Mouse (Mus musculus): ENCODE measurements around the gene Mon2. TPM values are rescaled to one million over a fixed set of nuclear protein-coding genes. Genes with fewer than 3 reads are reported as not detected.

The Mon2 gene
- total and polyA plus RNA-seq, 3 experiments = 33.8 to 38.6 TPM; not detected in 1

DNA sequence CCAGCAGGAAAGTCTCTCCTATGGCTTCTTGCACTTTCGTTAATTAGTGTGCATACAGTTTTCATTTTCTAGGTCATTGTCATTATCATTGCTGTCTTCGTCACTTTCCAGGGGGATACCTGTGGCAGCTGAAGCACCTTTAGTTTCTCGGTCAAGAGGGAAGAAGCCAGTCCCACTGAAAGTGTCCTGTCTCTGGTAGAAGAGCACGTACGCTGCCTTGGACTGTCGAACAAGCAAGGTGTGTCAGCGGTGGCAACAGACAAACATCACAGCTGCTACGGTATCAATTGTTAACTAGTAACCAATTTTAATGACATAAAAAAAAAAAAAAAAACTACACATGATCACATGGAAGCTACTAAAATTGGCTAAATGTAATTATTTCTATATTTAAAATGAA is 37.2 kb upstream of the Mon2 start:
- H3K9ac ChIP-seq (ENCODE audit: control insufficient read depth, low read depth, low read length, poor library complexity, severe bottlenecking) = no peak overlapping the region
- H3K36me3 ChIP-seq (ENCODE audit: control insufficient read depth in 1 of 2, insufficient read depth in 2 of 2, low read length in 2 of 2) = peaks cover 0 to 25% of the 10 kb centered on the region in 2 experiments; a peak in 2 of 4 replicates
- H3K4me1 ChIP-seq (ENCODE audit: control insufficient read depth in 1 of 2, insufficient read depth in 2 of 2, low read length in 2 of 2) = no peaks in the 10 kb centered on the region
- no peak overlapping the region for H3K4me3 ChIP-seq (ENCODE audit: control insufficient read depth in 1 of 2, insufficient read depth in 1 of 2, low read depth in 2 of 2, low read length in 2 of 2)
- TF ChIP-seq UBTF (IDR thresholded peaks at IDR 0.05; ENCODE audit: borderline replicate concordance, insufficient read depth, low read depth, low read length) = no peak
- no peak for TF ChIP-seq MYB (IDR thresholded peaks at IDR 0.05; ENCODE audit: low read depth, low read length)
- no peak for TF ChIP-seq RCOR1 (IDR thresholded peaks at IDR 0.05; ENCODE audit: low read depth, low read length)
- TF ChIP-seq MXI1 (IDR thresholded peaks at IDR 0.05; ENCODE audit: low read depth, low read length) = no peak
- no peak for TF ChIP-seq NELFE (IDR thresholded peaks at IDR 0.05; ENCODE audit: low read depth, low read length)
- no peaks in the 10 kb centered on the region for H3K9me3 ChIP-seq (replicated peaks; ENCODE audit: insufficient read depth, low read length)
- H3K27ac ChIP-seq (ENCODE audit: control insufficient read depth, low read depth, low read length) = no peak overlapping the region
- no peaks in the 10 kb centered on the region for H3K79me2 ChIP-seq (ENCODE audit: control insufficient read depth, insufficient read depth, low read length, poor library complexity)
- no peak for DNase-seq (ENCODE audit: low read depth, low spot score)
- H3K27me3 ChIP-seq (ENCODE audit: control insufficient read depth in 1 of 2, insufficient read depth in 2 of 2, low read length in 2 of 2) = no peaks in the 10 kb centered on the region

DNA sequence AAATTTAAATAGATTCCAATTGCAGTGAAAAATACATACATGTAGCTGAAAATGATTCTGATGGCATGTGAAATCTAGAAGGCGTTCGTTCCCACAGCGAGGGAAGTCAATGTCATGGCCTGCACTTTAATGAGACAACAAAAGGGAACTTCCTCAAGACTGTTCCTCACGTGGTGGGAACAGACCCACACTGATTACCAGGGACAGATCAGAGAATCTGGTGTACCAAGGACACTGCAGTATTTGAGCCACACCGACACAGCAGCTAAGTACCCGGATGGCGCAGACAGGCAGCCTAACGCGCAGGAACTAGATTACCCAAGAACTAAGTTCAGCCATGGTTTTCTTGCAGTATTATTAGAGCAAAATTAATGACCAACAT is 36.5 kb upstream of the Mon2 start:
- Histone ChIP-seq H3K4me1 (ENCODE audit: control insufficient read depth in 1 of 2, insufficient read depth in 2 of 2, low read length in 2 of 2) (no peaks in the 10 kb centered on the region), H3K27me3 (ENCODE audit: control insufficient read depth in 1 of 2, insufficient read depth in 2 of 2, low read length in 2 of 2) (no peaks in the 10 kb centered on the region), H3K79me2 (ENCODE audit: control insufficient read depth, insufficient read depth, low read length, poor library complexity) (no peaks in the 10 kb centered on the region), H3K27ac (ENCODE audit: control insufficient read depth, low read depth, low read length) (no peak overlapping the region), H3K36me3 (ENCODE audit: control insufficient read depth in 1 of 2, insufficient read depth in 2 of 2, low read length in 2 of 2) (peaks cover 0 to 21% of the 10 kb centered on the region in 2 experiments; a peak in 2 of 4 replicates), H3K4me3 (ENCODE audit: control insufficient read depth in 1 of 2, insufficient read depth in 1 of 2, low read depth in 2 of 2, low read length in 2 of 2) (no peak overlapping the region), H3K9ac (ENCODE audit: control insufficient read depth, low read depth, low read length, poor library complexity, severe bottlenecking) (no peak overlapping the region), H3K9me3 (replicated peaks; ENCODE audit: insufficient read depth, low read length) (no peaks in the 10 kb centered on the region)
- TF ChIP-seq POLR2AphosphoS5 (IDR thresholded peaks at IDR 0.05; ENCODE audit: borderline replicate concordance, low read depth, low read length) = no peak
- no peak for DNase-seq (ENCODE audit: low read depth, low spot score)

DNA sequence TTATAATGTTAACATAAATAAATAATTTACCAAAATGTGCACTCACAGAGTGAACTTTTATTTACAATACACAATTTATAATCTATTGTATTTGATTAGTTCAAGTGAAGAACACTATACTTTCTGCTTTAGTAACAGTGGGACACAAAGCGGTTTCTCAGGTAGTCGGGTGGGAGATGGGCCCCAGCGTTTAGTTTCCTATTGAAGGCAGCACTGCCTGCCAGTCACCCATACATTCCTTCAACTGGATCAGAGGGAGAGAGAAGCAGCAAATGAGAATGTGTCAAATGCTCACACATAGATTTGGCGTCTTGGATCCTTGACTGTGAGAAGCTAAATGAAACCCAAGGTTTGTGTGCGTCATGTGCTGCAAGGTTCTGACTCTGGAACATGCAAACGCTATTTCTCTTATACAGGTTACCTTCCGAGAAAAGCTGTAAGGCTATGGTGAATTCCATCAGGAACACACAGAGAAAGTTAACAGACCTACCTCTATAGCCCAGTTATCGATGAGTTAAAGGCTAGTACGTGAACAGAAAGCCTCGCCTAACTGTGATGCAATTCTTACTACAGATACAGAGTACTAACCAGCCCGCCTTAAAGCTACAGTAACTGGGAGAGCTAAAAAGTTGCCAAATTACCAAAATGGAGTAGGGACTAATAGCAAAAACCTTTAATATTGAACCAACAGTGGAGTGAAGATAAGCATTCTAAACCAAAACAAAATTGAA is 35.9 kb upstream of the Mon2 start:
- Histone ChIP-seq H3K79me2 (ENCODE audit: control insufficient read depth, insufficient read depth, low read length, poor library complexity) (no peaks in the 10 kb centered on the region), H3K9ac (ENCODE audit: control insufficient read depth, low read depth, low read length, poor library complexity, severe bottlenecking) (no peak overlapping the region), H3K27me3 (ENCODE audit: control insufficient read depth in 1 of 2, insufficient read depth in 2 of 2, low read length in 2 of 2) (no peaks in the 10 kb centered on the region), H3K4me3 (ENCODE audit: control insufficient read depth in 1 of 2, insufficient read depth in 1 of 2, low read depth in 2 of 2, low read length in 2 of 2) (no peak overlapping the region), H3K9me3 (replicated peaks; ENCODE audit: insufficient read depth, low read length) (no peaks in the 10 kb centered on the region), H3K36me3 (ENCODE audit: control insufficient read depth in 1 of 2, insufficient read depth in 2 of 2, low read length in 2 of 2) (peaks cover 0 to 16% of the 10 kb centered on the region in 2 experiments; a peak in 2 of 4 replicates), H3K4me1 (ENCODE audit: control insufficient read depth in 1 of 2, insufficient read depth in 2 of 2, low read length in 2 of 2) (no peaks in the 10 kb centered on the region), H3K27ac (ENCODE audit: control insufficient read depth, low read depth, low read length) (no peak overlapping the region)
- no peak for DNase-seq (ENCODE audit: low read depth, low spot score)
- TF ChIP-seq USF2 (IDR thresholded peaks at IDR 0.05; ENCODE audit: borderline replicate concordance in 1 of 2, insufficient read depth in 1 of 2, low read depth in 1 of 2, low read length in 2 of 2) (no peak), MEF2A (IDR thresholded peaks at IDR 0.05; ENCODE audit: extremely low read depth, insufficient replicate concordance, low read depth, low read length, poor library complexity, severe bottlenecking) (no peak), MAZ (IDR thresholded peaks at IDR 0.05; ENCODE audit: low read depth, low read length) (no peak), KAT2A (conservative IDR thresholded peaks at IDR 0.05; ENCODE audit: low read depth, low read length) (no peak), E2F4 (IDR thresholded peaks at IDR 0.05; ENCODE audit: borderline replicate concordance, low read depth, low read length) (no peak)
